Mouse (Mus musculus) spleen, adult 2 months (tissue): Measurements from ENCODE around the gene Patj. TPM values are rescaled to one million over a fixed set of nuclear protein-coding genes. Genes with fewer than 3 reads are reported as not detected.

ENCODE experiments used
- DNase-seq, 2 experiments: peaks; one replicate each; pipeline versions ENCODE4 v3.0.0 to v3.0.0-alpha.2; 2012 to 2021; ENCODE audit warnings: low spot score in 2 of 2, low read depth in 1 of 2
- H3K27ac ChIP-seq: fragments of 200-500 bp; 2 replicates; pipeline ENCODE4 v1.5.1; 2012; ENCODE audit warnings: low read length, inconsistent platforms; ENCODE audit not compliant: insufficient read depth
- H3K27me3 ChIP-seq: fragments of 200-500 bp; 2 replicates; pipeline ENCODE4 v1.6.1; 2012; ENCODE audit warnings: mild to moderate bottlenecking, moderate library complexity, low read length, inconsistent platforms; ENCODE audit not compliant: control insufficient read depth, insufficient read depth
- H3K36me3 ChIP-seq: fragments of 200-500 bp; 2 replicates; pipeline ENCODE4 v1.6.1; 2012; ENCODE audit warnings: mild to moderate bottlenecking, low read length, inconsistent platforms; ENCODE audit not compliant: control insufficient read depth, insufficient read depth
- H3K4me1 ChIP-seq: fragments of 200-500 bp; 2 replicates; pipeline ENCODE4 v1.6.1; 2011; ENCODE audit warnings: inconsistent platforms; ENCODE audit not compliant: control insufficient read depth, insufficient read depth, insufficient read length
- H3K4me3 ChIP-seq: fragments of 200-500 bp; 2 replicates; pipeline ENCODE4 v1.5.1; 2011; ENCODE audit warnings: mild to moderate bottlenecking, inconsistent platforms; ENCODE audit not compliant: insufficient read depth, insufficient read length; ENCODE audit errors: extremely low read depth
- CTCF ChIP-seq: fragments of 200-500 bp; IDR thresholded peaks from 2 replicates; pipeline ENCODE4 v1.5.1; 2011; ENCODE audit warnings: mild to moderate bottlenecking, inconsistent platforms; ENCODE audit not compliant: insufficient read depth, insufficient read length, insufficient replicate concordance; ENCODE audit errors: extremely low read depth
- POLR2A ChIP-seq: fragments of 200-500 bp; IDR thresholded peaks from 2 replicates; pipeline ENCODE4 v1.6.1; 2011; ENCODE audit warnings: low read depth, low read length, inconsistent platforms
- WGBS: fragments of 180-500 bp; shearing (Covaris S2); methylation state at CpG from one replicate; pipeline ENCODE4 v1.1.7; 2018; 5-methylcytosine and 5-hydroxymethylcytosine counted together
- polyA plus RNA-seq: library from polyadenylated mRNA; depleted of rRNA; stranded (reverse); fragments of >200 nt; gene quantifications from 2 replicates; pipeline ENCODE4 v1.2.3, GENCODE M21; 2012; rRNA removed

Patj gene
- polyA plus RNA-seq, result 4.9 TPM in 2 replicates

- peak in 1 of 2 experiments; percentile 47 for DNase-seq
- Histone ChIP-seq H3K4me3 (peak within 1 kb of the TSS; percentile 88), H3K4me1 (peaks cover 2% of the 10 kb centered on the region), H3K27me3 (peaks cover 4% of the 10 kb centered on the region), H3K36me3 (no peaks in the 10 kb centered on the region), H3K27ac (no peak within 1 kb of the TSS)
- 4% methylated on average over 65 of the region's 73 CpGs for WGBS
- TF ChIP-seq POLR2A (no peak; the same call in 1 of the 2 replicates), CTCF (no peak)
These were observed at the start of gene Patj for GRCm38 (mm10) chr4:98395690-98396437. Patj (plus strand) TSS chr4:98395785.

GRCm38 (mm10) chr4:98348580-98348979 lies 47.0 kb upstream of the Patj start:
- Histone ChIP-seq H3K4me1 (no peaks in the 10 kb centered on the region), H3K36me3 (no peaks in the 10 kb centered on the region), H3K27ac (no peak overlapping the region), H3K27me3 (no peaks in the 10 kb centered on the region), H3K4me3 (no peak overlapping the region)
- WGBS, result 75% methylated on average over 5 of the region's 5 CpGs
- TF ChIP-seq POLR2A, result no peak
- no peak for TF ChIP-seq CTCF
- DNase-seq, result no peak

- peaks cover 14% of the 10 kb centered on the region for H3K36me3 ChIP-seq
- no peaks in the 10 kb centered on the region for H3K27me3 ChIP-seq
- TF ChIP-seq POLR2A (no peak), CTCF (no peak)
- no peaks in the 10 kb centered on the region for H3K4me1 ChIP-seq
- no peak overlapping the region for H3K4me3 ChIP-seq
- 98% methylated on average over 9 of the region's 9 CpGs for WGBS
- no peak for DNase-seq
- H3K27ac ChIP-seq, result no peak overlapping the region
These were observed 37.4 kb upstream of the Patj start for GRCm38 (mm10) chr4:98358034-98358809.

- H3K4me1 ChIP-seq, result no peaks in the 10 kb centered on the region
- peak in 1 of 2 experiments; percentile 11 for DNase-seq
- TF ChIP-seq POLR2A (no peak), CTCF (no peak; the same call in 1 of the 2 replicates)
- no peak overlapping the region for H3K27ac ChIP-seq
- no peak overlapping the region for H3K4me3 ChIP-seq
- H3K27me3 ChIP-seq, result no peaks in the 10 kb centered on the region
- H3K36me3 ChIP-seq, result peaks cover 2% of the 10 kb centered on the region; the same call in 1 of the 2 replicates
- WGBS, result 72% methylated on average over 4 of the region's 4 CpGs
These were observed 20.2 kb upstream of the Patj start for GRCm38 (mm10) chr4:98375401-98375800.

GRCm38 (mm10) chr4:98376943-98377342 lies 18.6 kb upstream of the Patj start:
- H3K4me3 ChIP-seq, result no peak overlapping the region
- H3K27me3 ChIP-seq, result no peaks in the 10 kb centered on the region
- TF ChIP-seq POLR2A (no peak), CTCF (no peak)
- H3K27ac ChIP-seq, result no peak overlapping the region
- H3K4me1 ChIP-seq, result 0 out of 2 replicates have a peak, but pooled peaks cover 1% of the 10 kb centered on the region
- no peak for DNase-seq
- 95% methylated on average over 2 of the region's 2 CpGs for WGBS
- H3K36me3 ChIP-seq, result no peaks in the 10 kb centered on the region

- TF ChIP-seq POLR2A (peak; percentile 83), CTCF (no peak)
- H3K36me3 ChIP-seq, result no peaks in the 10 kb centered on the region
- peak; percentile 63 to 76 for DNase-seq
- peak within 1 kb of the TSS; percentile 67 for H3K27ac ChIP-seq
- no peaks in the 10 kb centered on the region for H3K27me3 ChIP-seq
- peak within 1 kb of the TSS; percentile 97 for H3K4me3 ChIP-seq
- 1% methylated on average over 46 of the region's 46 CpGs for WGBS
- H3K4me1 ChIP-seq, result peaks cover 6% of the 10 kb centered on the region; the same call in 1 of the 2 replicates
These were observed 12.7 kb upstream of the Patj start, which contains the start of gene Tm2d1 for GRCm38 (mm10) chr4:98382716-98383424. Tm2d1 (minus strand) TSS chr4:98383306.
